Mouse (Mus musculus) left cerebral cortex, postnatal 10 days (tissue): Measurements from ENCODE around the gene Sdr42e1. TPM values are rescaled to one million over a fixed set of nuclear protein-coding genes. Genes with fewer than 3 reads are reported as not detected.

Experiments used
- total RNA-seq, 2 experiments: library from RNA; stranded (reverse); gene quantifications; 2 replicates each; pipeline ENCODE4 v1.2.3; 2021

The Sdr42e1 gene
- total RNA-seq, 2 experiments from 2014 or later, result 4.1 to 4.9 TPM

Other genes starting within 250 kb of the Sdr42e1 start
- gene Plcg2, start 175.4 kb downstream of the Sdr42e1 start, total RNA-seq, result 1 to 10 TPM; 2.7 to 2.8 TPM
- under 1 TPM in 1 of 2 experiments, not detected in 1; 0.56 TPM for gene Hsd17b2, start 28.2 kb upstream of the Sdr42e1 start, total RNA-seq
- gene Mphosph6, start 128.3 kb upstream of the Sdr42e1 start, total RNA-seq, result 10 to 100 TPM; 20.7 to 21.6 TPM